Mouse (Mus musculus) yolk sac, embryonic 10.5 days (tissue): ENCODE measurements around the gene Bend5.

ENCODE experiments used
- DNase-seq: peaks from one replicate; pipeline ENCODE4 v3.0.0-alpha.2; 2017; ENCODE audit warnings: low spot score

The Bend5 gene

GRCm38 (mm10) chr4:111442435-111443238 lies 27.8 kb downstream of the Bend5 start:
- DNase-seq, result no peak

DNA sequence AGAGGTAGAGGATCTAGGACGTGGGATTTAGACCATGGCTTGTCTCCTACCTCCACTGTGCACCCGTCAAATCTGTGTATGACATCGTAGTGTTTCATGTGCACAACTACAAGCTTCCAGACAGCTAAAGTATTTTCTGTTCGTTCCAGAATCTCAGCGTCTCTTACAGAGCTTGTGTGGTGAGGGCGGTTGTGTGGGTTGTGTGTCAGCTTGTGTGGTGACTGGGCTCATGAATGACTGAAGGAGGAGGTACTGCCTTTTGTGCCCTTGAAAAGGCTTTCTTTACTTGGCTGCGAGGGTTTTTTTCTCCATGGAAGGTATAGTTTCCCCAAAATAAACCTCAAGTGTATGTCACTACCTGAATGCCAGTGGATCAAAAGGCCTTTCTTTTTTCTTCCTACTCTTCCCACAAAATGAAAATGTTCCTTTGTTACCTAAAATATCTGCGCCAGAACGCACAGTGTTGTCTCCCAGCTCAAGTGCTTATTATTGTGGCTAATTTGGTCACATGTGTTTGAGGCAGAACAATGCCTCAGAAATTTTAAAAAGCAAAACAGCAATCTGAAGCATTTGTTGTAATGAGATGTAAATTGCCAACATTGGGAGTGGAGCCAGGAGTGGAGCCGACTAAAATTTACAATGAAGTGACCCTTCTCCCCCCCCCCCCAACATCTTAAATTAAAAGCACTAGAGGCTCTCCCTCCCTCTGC lies 29.3 kb downstream of the Bend5 start:
- DNase-seq, result no peak

- no peak for DNase-seq
Measured at GRCm38 (mm10) chr4:111444616-111445160, 29.9 kb downstream of the Bend5 start.

DNA sequence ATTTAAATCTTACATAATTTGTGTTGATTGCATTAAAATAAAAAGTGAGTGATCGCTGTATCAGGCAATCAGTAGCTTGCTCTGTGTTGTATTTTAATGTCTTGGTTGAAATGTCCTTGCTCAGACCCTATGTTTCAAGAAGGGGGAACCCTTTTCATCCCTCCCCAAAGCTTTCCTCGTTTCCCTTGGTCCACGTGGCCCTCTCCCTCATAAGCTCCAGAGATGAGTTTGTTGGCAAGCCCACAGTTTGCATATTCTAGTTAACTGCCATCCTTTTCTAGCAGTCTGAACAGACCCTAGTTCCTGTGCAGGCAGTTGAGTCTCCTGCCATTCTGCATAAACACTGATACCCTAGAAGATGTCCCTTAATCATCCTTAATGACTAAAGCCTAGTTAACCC lies 33.1 kb downstream of the Bend5 start:
- DNase-seq, result no peak

GRCm38 (mm10) chr4:111448586-111448985 lies 33.8 kb downstream of the Bend5 start:
- no peak for DNase-seq

GRCm38 (mm10) chr4:111449442-111450199 lies 34.8 kb downstream of the Bend5 start:
- DNase-seq, result no peak

GRCm38 (mm10) chr4:111451283-111451918 lies 36.6 kb downstream of the Bend5 start:
- DNase-seq, result peak; percentile 33

- DNase-seq, result no peak
Measured at GRCm38 (mm10) chr4:111452192-111452591, 37.4 kb downstream of the Bend5 start.

- no peak for DNase-seq
Measured at GRCm38 (mm10) chr4:111453275-111453674, 38.5 kb downstream of the Bend5 start.

DNA sequence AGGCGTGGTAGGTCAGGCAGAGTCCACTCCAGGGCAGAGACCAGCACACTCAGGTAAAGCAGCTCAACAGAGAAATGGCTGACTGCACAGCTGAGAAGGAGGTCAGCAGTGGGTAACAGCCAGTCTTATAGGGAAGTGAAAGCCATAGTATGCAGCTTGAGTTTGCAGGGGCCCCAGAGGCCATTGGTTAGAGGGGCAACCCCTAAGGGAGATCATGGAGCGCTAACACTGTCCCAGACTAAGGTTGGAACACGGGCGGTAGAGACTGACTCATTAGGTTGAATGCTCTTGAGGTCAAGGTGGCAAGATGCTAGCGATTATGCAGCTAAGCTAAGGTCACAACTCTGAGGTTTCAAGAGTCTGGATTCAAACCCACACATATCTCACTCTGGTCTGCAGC lies 40.8 kb downstream of the Bend5 start:
- DNase-seq, result peak; percentile 24

DNA sequence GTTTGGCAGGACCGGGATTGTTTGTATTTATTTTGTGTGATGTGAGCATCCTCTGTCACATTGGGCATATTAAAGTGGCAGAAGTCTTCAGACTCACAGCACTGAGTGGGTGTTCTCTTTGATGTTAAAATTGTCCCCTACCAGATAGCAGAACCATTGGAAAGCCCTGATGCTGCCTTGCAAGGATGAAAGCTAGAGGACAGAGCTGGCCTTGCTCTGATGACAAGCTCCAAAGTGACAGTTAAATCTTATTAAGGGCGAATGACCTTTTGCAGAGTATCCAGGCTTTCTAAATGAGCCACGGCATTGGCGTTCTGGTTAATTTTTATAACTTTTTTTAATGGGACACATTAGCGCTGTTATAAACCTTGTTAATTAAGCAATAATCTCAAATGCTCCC lies 42.8 kb downstream of the Bend5 start:
- no peak for DNase-seq

- no peak for DNase-seq
Measured at GRCm38 (mm10) chr4:111467293-111467773, 52.5 kb downstream of the Bend5 start.

DNA sequence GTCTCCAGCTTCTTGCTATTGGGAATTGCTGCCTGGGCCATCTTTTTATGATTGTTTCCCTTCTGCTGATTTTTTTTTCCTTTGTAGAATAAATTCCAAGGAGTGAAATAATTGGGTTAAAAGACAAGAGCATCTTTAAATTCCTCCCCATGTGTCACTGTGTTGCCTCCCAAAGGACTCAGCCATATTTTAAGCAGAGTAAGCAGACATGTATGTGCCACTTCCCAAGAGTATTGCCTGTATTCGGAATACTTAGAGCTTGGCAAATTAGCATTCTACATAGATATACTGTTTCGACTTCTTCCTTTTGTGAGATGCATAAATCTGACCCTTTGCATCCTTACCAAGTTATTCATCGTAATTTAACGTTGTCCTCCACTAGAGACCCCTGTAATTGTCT lies 53.0 kb downstream of the Bend5 start:
- DNase-seq, result no peak

DNA sequence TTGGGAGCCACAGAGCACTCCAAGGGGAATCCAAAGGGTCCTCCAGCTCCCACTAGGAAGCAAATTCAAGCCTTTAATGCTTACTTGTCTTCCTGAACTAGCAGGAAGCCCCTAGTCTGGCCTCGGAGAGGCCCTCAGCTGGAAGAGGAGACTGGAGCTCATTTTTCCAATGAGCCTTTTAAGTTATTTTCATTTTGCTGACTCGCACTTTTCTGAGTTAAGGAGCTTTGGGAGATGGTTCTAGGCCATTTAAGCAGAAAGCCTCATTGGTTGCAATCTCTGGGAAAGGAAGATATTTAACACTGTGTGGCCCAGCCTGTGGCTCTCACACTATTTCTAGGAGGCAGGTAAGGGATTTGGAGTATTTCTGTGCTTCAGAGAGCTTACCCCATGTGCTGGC lies 55.0 kb downstream of the Bend5 start:
- DNase-seq, result no peak

GRCm38 (mm10) chr4:111471726-111472125 lies 56.9 kb downstream of the Bend5 start:
- no peak for DNase-seq

DNA sequence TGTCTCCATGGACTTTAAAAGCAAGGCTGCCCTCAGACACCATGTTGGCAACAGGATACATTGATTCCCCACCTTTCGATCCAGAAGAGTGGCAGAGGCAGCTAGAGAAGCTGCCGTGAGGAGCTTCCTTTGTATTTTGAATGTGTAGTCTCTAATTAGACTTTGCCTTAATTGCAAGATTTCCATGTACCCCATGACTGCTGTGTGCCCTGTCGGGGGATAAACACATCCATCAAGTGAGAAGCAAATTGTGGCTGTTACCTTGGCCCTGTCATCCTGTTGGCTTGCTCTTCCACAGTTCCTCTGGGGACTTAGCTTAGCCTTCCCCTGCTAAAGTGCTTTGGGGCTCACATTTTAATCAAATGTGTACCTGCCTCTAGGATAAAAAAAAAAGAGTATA lies 57.7 kb downstream of the Bend5 start:
- no peak for DNase-seq

DNA sequence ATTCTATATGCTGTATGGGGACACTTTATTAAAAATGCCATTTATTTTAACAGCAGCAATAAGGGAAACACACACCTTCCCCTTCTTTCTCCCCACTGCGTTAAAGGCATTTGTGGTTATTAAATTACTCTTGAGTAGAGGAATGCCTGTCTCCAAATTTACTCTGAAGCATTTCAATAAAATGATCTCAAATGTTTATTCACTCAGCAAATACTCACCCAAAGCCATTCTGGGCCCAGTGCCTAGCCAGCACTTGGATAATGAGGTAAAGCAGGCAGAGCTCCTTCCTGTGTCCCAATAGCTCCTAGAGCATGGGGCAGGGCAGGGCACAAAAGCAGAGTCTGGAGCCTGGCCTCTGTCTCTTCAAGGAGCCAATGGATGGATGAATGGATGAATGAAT lies 58.2 kb downstream of the Bend5 start:
- DNase-seq, result no peak

GRCm38 (mm10) chr4:111475374-111475971 lies 60.7 kb downstream of the Bend5 start:
- DNase-seq, result no peak

DNA sequence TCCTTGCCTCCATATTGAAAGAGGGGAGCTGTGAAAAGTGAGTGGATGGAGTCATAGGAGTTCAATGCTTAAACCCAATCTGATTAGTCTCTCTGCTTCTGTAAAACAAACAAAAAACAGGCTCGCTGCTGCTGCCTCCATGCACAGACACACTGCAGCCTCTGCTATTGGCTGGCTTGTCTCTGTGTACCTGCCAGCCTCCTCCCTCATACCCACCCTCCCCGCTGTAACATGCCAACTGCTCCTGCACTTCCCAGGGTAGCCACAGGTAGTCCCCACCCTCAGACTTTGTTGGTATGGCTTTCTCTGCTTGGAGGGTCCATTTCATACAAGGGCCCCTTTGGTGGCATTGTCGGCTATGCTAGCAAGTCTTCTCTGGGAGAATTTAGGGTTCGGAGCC lies 62.7 kb downstream of the Bend5 start:
- DNase-seq, result no peak

DNA sequence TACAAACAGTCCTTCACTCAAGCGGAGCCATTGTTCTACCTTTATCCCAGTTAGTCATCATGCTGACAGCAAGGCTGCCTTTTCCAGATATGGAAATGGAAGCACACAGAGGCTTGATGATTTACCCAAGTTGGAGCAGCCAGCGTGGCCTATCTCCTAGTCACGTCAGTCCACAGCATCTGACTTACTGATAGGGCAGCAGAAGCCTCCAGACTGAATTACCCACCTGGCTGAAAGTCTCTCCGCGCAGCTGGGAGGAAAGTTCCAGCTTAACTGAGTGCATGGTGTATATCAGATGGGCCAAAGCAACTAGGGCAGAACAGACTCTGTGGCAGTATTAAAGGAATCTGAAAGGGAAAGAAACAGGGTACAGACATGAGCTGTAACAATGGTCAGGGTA lies 68.7 kb downstream of the Bend5 start:
- peak; percentile 16 for DNase-seq

GRCm38 (mm10) chr4:111485189-111485588 lies 70.4 kb downstream of the Bend5 start:
- DNase-seq, result no peak
